Mouse (Mus musculus) left cerebral cortex, adult 2 months (tissue): ENCODE measurements around the gene Txlna. TPM values are rescaled to one million over a fixed set of nuclear protein-coding genes. Genes with fewer than 3 reads are reported as not detected.

Experiments
- DNase-seq, 2 experiments: peaks; one replicate each; pipeline ENCODE4 v3.0.0; 2021 to 2022; ENCODE audit warnings: low spot score in 2 of 2, mixed read lengths in 1 of 2; ENCODE audit errors: extremely low spot score in 1 of 2
- H3K27ac ChIP-seq: fragments of 200-600 bp; 2 replicates; pipeline ENCODE4 v1.8.1; 2022
- H3K4me3 ChIP-seq: fragments of 200-600 bp; 2 replicates; pipeline ENCODE4 v1.8.1; 2022
- CTCF ChIP-seq: fragments of 200-600 bp; IDR thresholded peaks from 2 replicates; pipeline ENCODE4 v1.8.1; 2022; ENCODE audit warnings: antibody characterized with exemption, mild to moderate bottlenecking, moderate library complexity
- intact Hi-C: fragments of 180-260 bp; cut with DNase I; formaldehyde crosslinking; loops from one replicate; pipeline ENCODE4 v1.15.1; 2025
- microRNA-seq, 2 experiments: library from miRNA; unstranded; fragments of <30 nt; microRNA quantifications; one replicate each; pipeline ENCODE4 v1.2.0; 2021
- total RNA-seq, 2 experiments: library from RNA; stranded (reverse); gene quantifications; 2 replicates each; pipeline ENCODE4 v1.2.3; 2021

Gene Txlna
- total RNA-seq, 2 experiments from 2014 or later: 42.1 to 52.1 TPM

GRCm38 (mm10) chr4:129584884-129585608, 55.8 kb downstream of the Txlna start:
- DNase-seq: peak; percentile 78 to 79
- peak; percentile 75 for TF ChIP-seq CTCF
- peak overlapping the region; percentile 66 for H3K27ac ChIP-seq
- H3K4me3 ChIP-seq: peak overlapping the region; percentile 45
- intact Hi-C loops: no loop called here

- no peak for TF ChIP-seq CTCF
- Histone ChIP-seq H3K4me3 (peak overlapping the region; percentile 45; the same call in 1 of the 2 replicates), H3K27ac (no peak overlapping the region)
- intact Hi-C loops: no loop called here
- no peak for DNase-seq
These were observed 56.5 kb downstream of the Txlna start for GRCm38 (mm10) chr4:129584370-129584769.

GRCm38 (mm10) chr4:129582251-129582650, 58.6 kb downstream of the Txlna start:
- DNase-seq: no peak
- TF ChIP-seq CTCF: no peak; the same call in 1 of the 2 replicates
- intact Hi-C loops: no loop called here
- no peak overlapping the region for H3K4me3 ChIP-seq
- no peak overlapping the region for H3K27ac ChIP-seq

- Histone ChIP-seq H3K27ac (no peak overlapping the region), H3K4me3 (no peak overlapping the region)
- TF ChIP-seq CTCF: no peak
- no peak for DNase-seq
- intact Hi-C loops: no loop called here
These were observed 60.5 kb downstream of the Txlna start for GRCm38 (mm10) chr4:129580347-129580746.

- TF ChIP-seq CTCF: no peak
- Histone ChIP-seq H3K27ac (no peak within 1 kb of the TSS), H3K4me3 (no peak within 1 kb of the TSS)
- intact Hi-C loops: no loop called here
- no peak for DNase-seq
These were observed 62.4 kb downstream of the Txlna start, which contains the start of gene Fam167b for GRCm38 (mm10) chr4:129578466-129578865. Gene Fam167b, minus strand, starts transcription at chr4:129578549.

GRCm38 (mm10) chr4:129577688-129578087, 63.2 kb downstream of the Txlna start:
- TF ChIP-seq CTCF: no peak
- H3K27ac ChIP-seq: no peak overlapping the region

GRCm38 (mm10) chr4:129576863-129577491, 63.9 kb downstream of the Txlna start:
- peak; percentile 42 to 61 for DNase-seq
- intact Hi-C loops: no loop called here
- Histone ChIP-seq H3K27ac (no peak overlapping the region), H3K4me3 (no peak overlapping the region)
- TF ChIP-seq CTCF: peak; percentile 63

More at GRCm38 (mm10) chr4:129577688-129578087, 63.2 kb downstream of the Txlna start:
- no peak for DNase-seq
- H3K4me3 ChIP-seq: no peak overlapping the region
- intact Hi-C loops: no loop called here

Small RNAs within 50 kb of the gene (microRNA-seq; reads per million reads assigned to microRNA genes)
- 4.1 to 6.3 reads per million in 2 experiments for gene Mir7016

Other genes with a start within 250 kb of the Txlna start
- gene Zbtb8b, start 200.2 kb downstream of the Txlna start, total RNA-seq: 1 to 10 TPM; 5.0 to 5.2 TPM
- gene Bsdc1, start 179.5 kb downstream of the Txlna start, total RNA-seq: 10 to 100 TPM; 56.6 to 57.8 TPM
- not detected for gene Tssk3, start 150.0 kb downstream of the Txlna start, total RNA-seq
- gene Fam229a, start 149.9 kb downstream of the Txlna start, total RNA-seq: under 1 TPM in 1 of 2 experiments, not detected in 1; 0.91 TPM
- gene Marcksl1, start 127.5 kb downstream of the Txlna start, total RNA-seq: 100 to 1,000 TPM in 1 of 2 experiments, 10 to 100 TPM in 1; 96.0 to 102 TPM
- 10 to 100 TPM; 26.5 to 29.5 TPM for gene Hdac1, start 98.4 kb downstream of the Txlna start, total RNA-seq
- 1 to 10 TPM; 2.2 to 2.4 TPM for gene Lck, start 67.4 kb downstream of the Txlna start, total RNA-seq
- under 1 TPM; 0.40 to 0.77 TPM for gene Fam167b, start 62.5 kb downstream of the Txlna start, total RNA-seq
- 100 to 1,000 TPM; 124 to 129 TPM for gene Eif3i, start 40.4 kb downstream of the Txlna start, total RNA-seq
- gene Tmem234, start 40.4 kb downstream of the Txlna start, total RNA-seq: 10 to 100 TPM; 89.3 to 94.8 TPM
- gene Dcdc2b, start 26.8 kb downstream of the Txlna start, total RNA-seq: 1 to 10 TPM; 5.7 to 6.2 TPM
- 10 to 100 TPM; 30.1 to 34.8 TPM for gene Iqcc, start 22.0 kb downstream of the Txlna start, total RNA-seq
- gene Ccdc28b, start 17.1 kb downstream of the Txlna start, total RNA-seq: 10 to 100 TPM; 50.9 to 67.0 TPM
- gene Kpna6, start 31.7 kb upstream of the Txlna start, total RNA-seq: 10 to 100 TPM; 84.2 to 94.0 TPM
- gene Tmem39b, start 55.8 kb upstream of the Txlna start, total RNA-seq: 10 to 100 TPM; 14.5 to 14.9 TPM
- 10 to 100 TPM; 89.7 to 92.6 TPM for gene Khdrbs1, start 101.2 kb upstream of the Txlna start, total RNA-seq
- 100 to 1,000 TPM; 126 to 131 TPM for gene Ptp4a2, start 170.2 kb upstream of the Txlna start, total RNA-seq